Mouse (Mus musculus) left cerebral cortex, postnatal 10 days (tissue): ENCODE data around the gene Avp. TPM values are rescaled to one million over a fixed set of nuclear protein-coding genes. Genes with fewer than 3 reads are reported as not detected.

Experiments
- microRNA-seq: library from miRNA; unstranded; fragments of <30 nt; microRNA quantifications from one replicate; pipeline ENCODE4 v1.2.0, GENCODE M21; 2022
- total RNA-seq, 2 experiments: library from RNA; stranded (reverse); gene quantifications; 2 replicates each; pipeline ENCODE4 v1.2.3; 2021

The Avp gene
- total RNA-seq, 2 experiments from 2014 or later: 0.77 to 1.8 TPM

Small RNA genes lying within 50 kb of the gene (microRNA-seq; reads per million reads assigned to microRNA genes)
- not detected for gene Gm23876

Other genes starting within 250 kb of the Avp start
- 10 to 100 TPM; 16.9 to 20.9 TPM for gene Cpxm1, start 185.0 kb downstream of the Avp start, total RNA-seq
- not detected for gene Gm28372, start 177.3 kb downstream of the Avp start, total RNA-seq
- gene 1700020A23Rik, start 177.3 kb downstream of the Avp start, total RNA-seq: not detected
- gene Tmem239, start 176.1 kb downstream of the Avp start, total RNA-seq: not detected
- gene Vps16, start 158.2 kb downstream of the Avp start, total RNA-seq: 100 to 1,000 TPM in 1 of 2 experiments, 10 to 100 TPM in 1; 83.9 to 105 TPM
- 10 to 100 TPM; 22.8 to 23.4 TPM for gene Pced1a, start 157.9 kb downstream of the Avp start, total RNA-seq
- 100 to 1,000 TPM; 257 to 262 TPM for gene Ptpra, start 132.3 kb downstream of the Avp start, total RNA-seq
- gene Mrps26, start 18.8 kb downstream of the Avp start, total RNA-seq: 10 to 100 TPM; 67.1 to 73.0 TPM
- gene Oxt, start 6.4 kb downstream of the Avp start, total RNA-seq: under 1 TPM in 1 of 2 experiments, not detected in 1; 0.84 TPM
- 1 to 10 TPM; 8.0 TPM for gene Fastkd5, start 47.5 kb upstream of the Avp start, total RNA-seq
- 1 to 10 TPM; 8.5 to 8.7 TPM for gene Ubox5, start 47.5 kb upstream of the Avp start, total RNA-seq
- 10 to 100 TPM; 45.3 to 46.8 TPM for gene Lzts3, start 60.2 kb upstream of the Avp start, total RNA-seq
- 10 to 100 TPM; 59.7 to 72.2 TPM for gene Ddrgk1, start 82.1 kb upstream of the Avp start, total RNA-seq
- 10 to 100 TPM; 42.2 to 48.9 TPM for gene Itpa, start 85.1 kb upstream of the Avp start, total RNA-seq
- gene Slc4a11, start 115.0 kb upstream of the Avp start, total RNA-seq: under 1 TPM; 0.39 to 0.58 TPM